Mouse (Mus musculus): ENCODE measurements at regions not wholly inside any gene's neighbourhood (a gene's known extent, or its start where the extent isn't known, plus 50 kb on each side); places are given as distances from the start of the nearest gene placed in this dataset.

DNA sequence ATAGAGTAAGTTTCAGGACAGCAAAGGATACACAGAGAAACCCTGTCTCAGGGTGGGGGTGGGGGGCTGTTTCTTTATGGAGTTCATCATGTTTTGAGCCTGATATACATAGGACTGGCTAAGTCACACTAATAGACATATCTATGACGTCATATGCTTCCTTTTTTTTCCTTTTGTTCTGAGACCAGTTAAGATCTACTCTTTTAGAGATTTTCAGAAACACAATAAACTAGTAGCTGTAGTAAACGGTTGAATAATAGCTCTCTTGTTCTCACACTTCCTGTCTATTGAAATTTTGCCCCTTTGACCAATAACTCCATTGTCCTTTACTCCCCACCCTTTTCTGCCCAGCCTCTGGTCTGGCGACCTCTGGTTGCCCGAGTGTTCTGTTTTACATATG is 382.6 kb upstream of the Jarid2 start:
- DNase-seq (ENCODE audit: low spot score in 2 of 2) = no peak

DNA sequence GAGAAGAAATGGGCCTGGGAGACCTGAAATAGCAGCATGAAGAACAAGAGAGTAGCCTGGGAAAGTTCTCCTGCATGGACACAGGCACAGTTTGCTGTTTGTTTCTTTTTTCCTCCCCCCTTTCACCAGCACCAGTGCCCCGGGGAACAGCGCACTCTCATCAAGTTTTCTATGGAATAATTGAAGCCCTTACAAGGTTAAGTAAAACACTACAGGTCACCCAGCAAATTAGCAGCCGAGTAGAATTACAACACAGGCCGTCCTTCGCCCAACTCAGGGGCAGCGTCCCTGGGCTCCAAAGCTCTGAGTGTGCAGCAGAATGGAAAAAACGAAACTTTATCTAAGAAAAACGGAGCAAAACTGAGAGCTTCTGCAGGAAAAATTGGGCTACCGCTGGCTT is 381.6 kb upstream of the Jarid2 start:
- no peak for DNase-seq (ENCODE audit: low spot score in 2 of 2)

DNA sequence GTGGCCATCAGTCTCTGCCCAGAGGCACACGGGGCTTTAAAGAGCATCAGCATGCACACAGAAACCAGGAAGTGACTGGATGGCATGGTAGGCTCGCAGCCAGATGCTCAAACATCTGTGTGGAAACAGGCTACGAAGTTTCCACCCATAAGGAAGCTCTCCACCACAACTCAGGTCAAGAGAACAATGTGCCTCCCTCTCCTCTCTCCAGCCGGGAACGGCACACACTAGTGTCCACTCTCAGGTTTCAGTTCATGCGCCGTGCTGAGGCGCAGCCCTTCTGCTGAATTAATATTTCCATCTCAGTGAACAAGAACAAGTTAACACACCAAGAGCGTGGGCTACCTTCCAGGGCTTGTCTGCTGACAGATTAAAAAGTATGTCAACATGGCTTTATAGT is 375.4 kb upstream of the Jarid2 start:
- peak in 1 of 2 experiments; percentile 10 for DNase-seq (ENCODE audit: low spot score in 2 of 2)

- no peak for DNase-seq (ENCODE audit: low spot score in 2 of 2)
These were observed 373.5 kb upstream of the Jarid2 start for GRCm38 (mm10) chr13:44355771-44356221.

DNA sequence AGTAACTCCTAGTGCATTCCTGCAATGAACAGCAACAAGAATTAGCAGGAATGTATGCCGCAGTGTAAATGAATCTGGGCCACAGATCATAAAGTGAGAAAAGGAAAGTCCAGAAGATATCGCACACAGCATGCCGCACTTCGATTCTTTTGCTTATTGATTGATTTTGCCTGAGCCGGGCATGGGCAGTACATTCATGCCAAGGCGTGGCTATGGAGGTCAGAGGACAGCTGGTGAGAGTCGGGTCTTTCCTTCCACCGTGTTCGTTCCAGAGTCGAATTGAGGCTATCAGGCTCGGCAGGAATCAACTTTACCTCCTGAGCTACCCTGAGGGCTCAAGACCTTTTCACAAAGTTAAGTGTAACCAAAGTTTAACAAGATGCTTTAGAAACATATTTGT is 372.3 kb upstream of the Jarid2 start:
- no peak for DNase-seq (ENCODE audit: low spot score in 2 of 2)

DNA sequence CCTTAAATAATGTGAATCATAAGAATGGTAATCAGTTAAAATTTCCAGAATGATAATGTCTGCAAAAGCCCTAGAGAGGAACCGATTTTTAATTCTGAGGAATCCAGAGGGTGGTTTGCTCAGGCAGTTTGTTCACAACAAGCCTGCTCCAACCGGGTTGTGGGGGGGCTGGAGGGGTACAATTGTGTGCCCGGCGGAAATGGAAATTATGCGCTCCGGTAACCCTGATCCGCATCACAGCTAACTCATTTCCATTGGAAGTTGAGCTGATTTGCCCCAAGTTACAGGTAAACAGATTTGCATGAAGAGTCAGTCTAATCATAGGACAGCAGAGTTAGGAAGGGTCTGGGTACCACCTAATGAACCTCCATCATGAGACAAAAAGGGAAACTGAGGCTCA is 369.9 kb upstream of the Jarid2 start:
- DNase-seq (ENCODE audit: low spot score in 2 of 2) = no peak

- no peak for DNase-seq (ENCODE audit: low spot score in 2 of 2)
These were observed 369.3 kb upstream of the Jarid2 start for GRCm38 (mm10) chr13:44360016-44360415.

DNA sequence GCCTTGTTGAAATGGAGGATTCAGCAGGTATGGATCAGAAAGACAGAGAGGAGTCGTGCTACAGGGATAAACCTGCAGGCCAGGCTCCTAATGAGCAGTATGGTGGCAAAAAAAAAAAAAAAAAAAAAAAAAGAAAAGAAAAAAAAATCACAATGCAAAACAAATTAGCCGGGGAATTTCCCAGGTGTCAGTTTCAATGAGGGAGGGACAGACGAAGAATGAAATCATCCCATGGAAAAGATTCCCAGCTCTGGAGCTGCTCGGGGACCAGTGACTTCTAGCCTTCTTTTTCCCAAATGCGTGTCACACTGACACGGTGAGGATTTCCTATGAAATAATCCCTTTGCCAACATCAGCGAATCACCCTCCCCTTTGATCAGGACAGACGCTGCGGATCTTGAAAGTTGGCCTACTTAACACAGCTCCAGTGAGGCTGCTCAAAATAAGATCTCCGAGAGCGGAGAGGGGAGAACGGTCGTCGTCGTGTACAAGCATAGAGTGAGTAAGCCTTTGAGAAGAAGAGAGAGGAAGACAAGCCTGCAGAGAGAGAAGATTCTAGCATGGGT is 368.5 kb upstream of the Jarid2 start:
- no peak for DNase-seq (ENCODE audit: low spot score in 2 of 2)

DNA sequence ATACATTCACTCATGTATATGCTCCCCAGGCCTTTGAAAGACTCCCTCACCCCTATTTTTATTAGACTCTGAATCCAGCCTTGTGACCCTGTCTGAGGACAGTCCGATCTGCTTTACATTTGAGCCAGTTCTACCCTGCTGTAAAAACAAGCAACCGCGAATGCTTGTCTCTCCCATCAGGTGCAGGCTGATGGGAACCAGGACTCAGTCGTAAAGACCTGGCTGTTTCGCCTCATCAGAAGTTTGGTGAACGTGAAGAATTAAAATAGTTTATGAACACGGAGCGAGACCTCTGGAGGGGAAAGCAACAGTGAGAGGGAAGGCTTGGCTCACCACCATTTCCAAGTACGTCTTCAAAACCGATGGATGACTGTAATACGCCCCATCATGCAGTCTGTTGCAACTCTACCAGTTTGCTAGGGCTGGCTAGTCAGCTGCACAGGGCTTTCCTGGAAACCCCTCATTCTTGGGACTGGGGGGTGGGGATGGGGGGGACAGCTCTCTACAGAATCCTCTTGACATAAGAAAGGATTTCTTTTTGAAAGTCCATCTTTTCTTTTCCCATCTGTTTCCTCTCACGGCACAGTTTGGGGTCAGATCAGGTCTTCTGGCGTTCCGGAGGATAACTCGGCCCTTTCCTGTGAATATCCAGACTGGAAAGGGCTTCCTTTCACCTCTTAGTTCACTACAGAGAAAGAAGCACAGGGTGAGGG is 366.8 kb upstream of the Jarid2 start:
- no peak for DNase-seq (ENCODE audit: low spot score in 2 of 2)

DNA sequence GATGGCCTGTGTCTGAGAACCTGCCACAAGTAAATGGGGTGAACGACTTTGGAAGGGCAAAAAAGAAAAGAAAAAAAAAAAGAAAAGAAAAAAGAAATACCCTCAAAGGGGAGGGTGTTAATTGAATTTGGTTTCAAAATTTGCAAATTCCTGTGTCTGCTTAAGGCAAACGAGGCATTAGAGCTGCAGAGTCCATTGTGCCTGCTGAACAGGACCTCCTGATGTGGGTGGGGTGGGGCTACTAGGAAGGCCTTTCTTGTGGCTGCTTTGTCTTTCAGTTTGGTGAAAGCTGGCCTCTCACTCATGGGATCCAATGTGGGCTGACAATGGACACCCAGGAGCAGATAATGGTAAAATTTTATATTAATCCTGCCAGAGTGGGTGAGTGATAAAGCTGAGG is 366.3 kb upstream of the Jarid2 start:
- no peak for DNase-seq (ENCODE audit: low spot score in 2 of 2)

DNA sequence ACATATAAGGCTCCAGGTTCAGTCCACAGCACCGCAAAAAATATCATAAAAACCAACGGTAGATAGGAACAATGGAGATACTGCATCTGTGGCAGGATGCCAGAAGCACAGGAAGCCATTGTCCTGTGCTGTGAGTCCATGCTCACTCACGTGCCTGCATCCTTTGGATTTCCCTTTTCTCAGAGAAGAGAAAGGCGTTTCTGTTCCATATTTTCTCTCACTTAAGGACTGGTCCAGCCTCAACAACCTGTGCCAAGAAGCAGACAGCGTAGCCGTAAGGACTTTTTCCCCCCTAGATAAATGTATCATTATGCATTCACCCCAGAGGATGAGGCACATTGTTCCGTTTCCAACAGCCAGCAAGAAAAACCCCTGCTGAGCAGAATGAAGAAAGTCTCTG is 360.0 kb upstream of the Jarid2 start:
- DNase-seq (ENCODE audit: low spot score in 2 of 2) = no peak

- no peak for DNase-seq (ENCODE audit: low spot score in 2 of 2)
These were observed 356.9 kb upstream of the Jarid2 start for GRCm38 (mm10) chr13:44372361-44372877.

DNA sequence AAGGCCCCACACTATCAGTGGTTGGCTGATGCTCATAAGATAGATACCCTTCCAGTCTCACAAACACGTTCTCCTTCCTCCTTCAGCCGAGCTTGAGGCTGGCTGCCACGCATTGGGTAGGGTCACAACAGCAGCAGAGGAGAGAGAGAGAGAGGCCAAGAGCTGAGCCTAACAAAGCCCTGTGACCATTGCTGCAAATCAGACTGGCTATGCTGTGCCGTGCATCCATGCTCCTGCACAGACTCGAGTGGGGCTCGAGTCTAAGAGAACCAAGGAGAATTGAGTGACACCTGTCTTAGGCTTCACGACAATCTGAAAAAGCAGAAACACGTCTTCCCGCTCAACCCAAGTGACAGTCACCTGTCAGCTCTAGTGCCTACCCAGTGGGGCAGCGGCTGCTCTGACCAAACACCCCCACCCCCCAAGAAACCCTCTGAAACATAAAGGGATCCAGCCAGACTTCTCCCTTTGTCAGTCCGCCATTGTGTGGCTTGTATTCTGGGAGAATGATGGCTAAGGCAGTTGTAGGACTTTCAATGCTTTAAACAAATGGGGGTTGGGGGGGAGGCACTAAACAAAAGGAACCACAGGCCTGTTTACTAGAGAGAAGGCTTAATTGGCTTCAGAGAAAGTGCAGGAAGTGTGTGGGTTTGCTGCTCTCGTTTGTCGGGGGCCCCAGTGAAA is 353.7 kb upstream of the Jarid2 start:
- no peak for DNase-seq (ENCODE audit: low spot score in 2 of 2)

- no peak for DNase-seq (ENCODE audit: low spot score in 2 of 2)
These were observed 353.1 kb upstream of the Jarid2 start for GRCm38 (mm10) chr13:44376160-44376488.

GRCm38 (mm10) chr13:44381721-44382450 is 347.4 kb upstream of the Jarid2 start:
- no peak for DNase-seq (ENCODE audit: low spot score in 2 of 2)

GRCm38 (mm10) chr13:44383322-44383721 is 346.0 kb upstream of the Jarid2 start:
- DNase-seq (ENCODE audit: low spot score in 2 of 2) = no peak

DNA sequence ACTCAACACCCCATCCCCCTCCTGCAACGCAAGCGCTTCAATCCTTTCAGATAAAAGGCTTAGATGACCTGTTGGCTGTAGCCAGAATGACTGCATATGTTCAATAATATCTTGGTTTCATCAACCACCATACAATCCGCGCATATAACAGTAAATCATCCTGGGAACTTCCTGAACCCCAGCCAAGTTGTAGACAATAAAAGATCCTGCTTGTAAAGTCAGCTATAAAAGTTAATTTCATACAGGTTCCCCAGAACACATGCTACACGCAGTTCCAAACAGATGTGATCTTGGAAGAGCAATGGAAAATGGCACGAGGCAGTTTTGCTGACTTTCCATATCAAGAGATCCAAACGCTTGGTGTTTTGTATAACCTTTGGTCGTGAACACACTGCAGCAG is 342.5 kb upstream of the Jarid2 start:
- no peak for DNase-seq (ENCODE audit: low spot score in 2 of 2)

- DNase-seq (ENCODE audit: low spot score in 2 of 2) = no peak
These were observed 339.6 kb upstream of the Jarid2 start for GRCm38 (mm10) chr13:44389696-44390095.

DNA sequence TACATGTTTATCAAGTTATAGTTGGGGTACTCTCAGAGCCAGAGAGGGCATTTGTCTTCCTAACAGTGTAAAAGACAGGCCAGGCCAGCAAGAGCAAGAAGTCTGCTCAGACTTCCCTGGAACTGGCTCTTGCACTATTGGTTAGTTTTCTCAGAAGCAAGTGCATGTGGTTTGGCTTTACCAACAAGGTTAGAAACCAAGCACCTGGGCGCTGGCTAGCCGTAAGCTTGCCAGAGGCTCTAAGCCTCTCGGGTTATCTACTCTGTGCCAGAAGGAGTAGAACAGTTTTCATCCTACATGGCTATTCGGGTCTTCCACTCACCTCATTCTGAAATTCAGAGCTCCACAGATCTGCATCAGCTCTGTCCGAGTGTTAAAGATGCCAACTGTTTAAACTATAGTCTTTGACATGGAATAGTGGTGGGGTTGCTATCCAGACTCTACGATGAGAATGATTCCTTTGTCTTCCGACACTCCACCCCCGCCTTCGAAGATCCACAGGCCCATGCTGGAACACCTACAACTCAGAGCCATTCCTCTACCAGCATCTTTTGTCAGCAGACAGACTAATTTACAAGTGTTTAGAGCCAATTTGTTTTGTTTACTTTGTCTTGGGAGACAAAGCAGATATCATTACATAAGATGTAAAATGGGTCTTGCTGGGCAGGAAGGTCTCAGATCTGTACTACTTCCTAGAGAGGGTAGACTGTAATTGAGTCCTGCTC is 338.4 kb upstream of the Jarid2 start:
- no peak for DNase-seq (ENCODE audit: low spot score in 2 of 2)

DNA sequence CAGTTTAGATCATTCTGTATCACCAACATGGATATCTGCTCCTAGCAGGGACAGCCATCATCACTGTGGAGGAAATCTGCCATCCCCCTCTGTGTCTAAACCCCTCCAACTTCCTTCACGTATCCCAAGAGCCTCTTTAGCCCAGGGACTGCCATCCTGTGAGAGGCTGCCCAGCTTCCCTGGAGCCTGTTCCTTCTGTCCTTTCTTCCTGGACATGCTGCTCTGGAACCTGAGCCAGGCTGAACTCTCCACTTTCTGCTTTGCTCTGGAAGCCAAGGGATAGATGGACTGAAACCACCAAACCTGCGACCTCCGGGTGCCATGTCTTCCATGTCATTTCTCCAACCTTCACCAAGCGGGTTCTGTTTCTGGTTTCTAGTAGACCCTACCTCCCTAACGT is 335.3 kb upstream of the Jarid2 start:
- DNase-seq (ENCODE audit: low spot score in 2 of 2) = no peak

- peak; percentile 64 to 66 for DNase-seq (ENCODE audit: low spot score in 2 of 2)
These were observed 330.5 kb upstream of the Jarid2 start for GRCm38 (mm10) chr13:44398613-44399369.
